Mouse (Mus musculus) left cerebral cortex, postnatal 14 days (tissue): Measurements from ENCODE around the gene Ndufaf4. TPM values are rescaled to one million over a fixed set of nuclear protein-coding genes. Genes with fewer than 3 reads are reported as not detected.
"Not testable (repeated sequence)": the region's sequence is repeated elsewhere in the genome, so short reads cannot be mapped to it uniquely, and the experiment has no call there.

Source experiments
- DNase-seq, 2 experiments: peaks; one replicate each; pipeline ENCODE4 v3.0.0; 2021 to 2022; ENCODE audit warnings: low spot score in 2 of 2, mixed read lengths in 1 of 2
- intact Hi-C: fragments of 180-260 bp; cut with DNase I; formaldehyde crosslinking; loops from one replicate; pipeline ENCODE4 v1.15.1; 2025
- long read RNA-seq, 2 experiments: library from polyadenylated mRNA; stranded (forward); transcript quantifications; one replicate each; pipeline ENCODE4 v2.0.0; 2021
- total RNA-seq, 2 experiments: library from RNA; stranded (reverse); gene quantifications; 2 replicates each; pipeline ENCODE4 v1.2.3; 2021

The Ndufaf4 gene
- total RNA-seq: 10 to 100 TPM; 33.1 to 35.0 TPM
- long read RNA-seq, experiment 1, transcript Ndufaf4-201 (3 exons, 3,632 nt): major isoform, 48 of 59 reads
- long read RNA-seq, experiment 1, transcript Ndufaf4-202 (2 exons, 2,358 nt): minor isoform, 7 of 59 reads
- long read RNA-seq, experiment 1, partial matches to known transcripts: 0 of 59 reads
- long read RNA-seq, experiment 1, other reads (novel, unspliced or antisense): 4 of 59 reads
- long read RNA-seq, experiment 2, transcript Ndufaf4-201 (3 exons, 3,632 nt): major isoform, 41 of 55 reads
- long read RNA-seq, experiment 2, transcript Ndufaf4-202 (2 exons, 2,358 nt): minor isoform, 11 of 55 reads
- long read RNA-seq, experiment 2, partial matches to known transcripts: 0 of 55 reads
- long read RNA-seq, experiment 2, other reads (novel, unspliced or antisense): 3 of 55 reads

DNA sequence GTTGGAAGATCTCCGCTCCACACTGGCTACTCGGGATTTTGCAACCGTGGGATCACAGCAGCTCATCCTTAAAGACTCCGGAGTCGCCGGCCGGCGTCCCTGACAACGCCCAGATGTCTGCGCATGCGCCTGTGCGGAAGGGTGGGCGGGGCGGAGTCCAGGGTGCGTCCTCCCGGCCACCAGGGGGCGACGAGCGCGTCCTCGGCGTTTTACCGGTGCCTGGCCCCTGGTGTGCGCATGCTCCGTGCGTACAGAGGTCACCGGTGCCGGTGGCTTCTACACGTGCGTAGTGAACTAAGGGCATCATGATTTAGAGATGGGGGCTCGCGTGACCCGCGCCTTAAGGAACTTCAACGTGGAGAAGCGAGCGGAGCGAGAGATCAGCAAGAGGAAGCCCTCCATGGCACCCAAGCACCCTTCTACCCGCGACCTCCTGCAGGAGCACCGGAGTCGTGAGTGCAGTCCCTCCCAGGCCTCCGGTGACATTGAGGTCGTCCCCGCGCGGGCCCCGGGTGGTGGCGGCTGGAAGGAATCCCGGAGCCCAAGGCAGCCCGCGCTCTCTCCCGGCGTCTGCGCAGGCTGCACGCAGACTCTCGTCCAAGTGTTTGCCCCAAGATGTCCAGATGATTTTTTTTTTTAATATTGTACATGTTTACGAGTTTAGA is at the start of gene Ndufaf4:
Gene Ndufaf4 (plus strand): TSS at position 233 of the 665 bp plus-strand sequence.
- peak; percentile 98 to 99 for DNase-seq
- intact Hi-C loops: loop anchor here (2.0 to 10.0 kb wide), 2 partner anchors 177 to 403 kb away; partner anchors contain the start of gene Mms22l

DNA sequence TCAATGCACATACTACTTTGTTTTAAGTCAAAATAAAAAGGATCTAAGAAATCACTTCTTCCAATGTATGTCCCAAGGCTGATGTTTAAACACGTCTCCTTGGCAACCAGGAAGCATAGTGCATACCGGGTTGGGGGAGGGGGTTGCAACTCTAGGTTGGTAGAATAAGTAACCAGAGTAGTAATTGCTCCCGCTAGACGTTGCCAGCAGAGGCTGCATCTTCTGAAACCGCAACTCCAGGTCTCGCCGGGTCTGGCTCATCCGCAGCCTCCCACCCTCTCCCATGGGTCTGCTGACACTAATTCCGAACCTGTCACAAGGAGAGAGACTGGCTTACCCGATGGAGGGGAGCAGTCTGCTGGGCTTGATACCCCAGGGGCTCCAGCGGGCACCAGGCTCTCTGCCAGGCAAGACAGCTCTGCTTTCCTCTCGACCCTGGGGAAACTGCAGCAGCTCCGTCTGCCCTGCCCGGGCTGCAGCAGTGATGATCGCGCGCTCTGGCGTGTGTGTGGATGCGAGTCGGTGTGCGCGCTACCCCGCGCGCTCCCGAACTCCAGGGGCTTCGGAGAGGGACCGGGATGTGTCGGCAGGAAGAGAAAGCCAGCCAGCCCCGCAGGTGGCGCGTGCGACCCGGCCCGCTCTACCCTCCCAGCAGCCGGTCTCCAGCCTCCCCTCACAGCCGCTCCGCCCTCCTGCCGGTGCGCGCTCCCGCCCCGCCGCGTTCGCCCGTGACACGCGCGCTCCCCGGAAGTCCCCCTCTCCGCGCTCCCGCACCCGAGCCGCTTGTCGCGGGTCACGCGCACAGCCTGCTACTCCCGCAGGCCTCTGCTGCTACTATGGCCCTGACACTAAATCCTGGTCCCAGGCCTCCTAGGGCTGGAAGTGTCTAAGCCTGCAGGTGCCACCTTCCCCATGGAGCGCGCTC is 47.2 kb upstream of the Ndufaf4 start, which contains the start of gene Klhl32:
Gene Klhl32 (minus strand): TSS at position 724 of the 925 bp plus-strand sequence.
- peak; percentile 78 to 81 for DNase-seq
- intact Hi-C loops: no loop called here

DNA sequence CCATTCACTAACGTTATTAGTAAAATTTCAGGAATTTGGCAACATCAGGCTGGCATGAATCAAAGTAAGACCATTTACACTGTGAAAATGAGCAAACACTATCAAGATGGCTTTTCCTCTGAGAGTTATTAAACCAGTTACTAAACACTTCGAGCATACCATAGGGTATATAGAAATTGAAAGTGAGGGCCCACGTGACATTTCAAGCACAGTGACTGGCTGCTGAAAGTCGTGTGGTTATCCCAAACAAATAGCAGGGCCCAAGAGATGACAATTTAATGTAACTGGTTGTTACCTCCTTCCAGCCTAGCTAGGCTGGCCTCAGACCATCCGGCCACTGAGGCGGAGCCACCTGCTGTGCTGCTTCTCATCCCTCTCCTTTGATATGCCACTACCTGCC is 32.2 kb upstream of the Ndufaf4 start:
- intact Hi-C loops: no loop called here
- DNase-seq: no peak

DNA sequence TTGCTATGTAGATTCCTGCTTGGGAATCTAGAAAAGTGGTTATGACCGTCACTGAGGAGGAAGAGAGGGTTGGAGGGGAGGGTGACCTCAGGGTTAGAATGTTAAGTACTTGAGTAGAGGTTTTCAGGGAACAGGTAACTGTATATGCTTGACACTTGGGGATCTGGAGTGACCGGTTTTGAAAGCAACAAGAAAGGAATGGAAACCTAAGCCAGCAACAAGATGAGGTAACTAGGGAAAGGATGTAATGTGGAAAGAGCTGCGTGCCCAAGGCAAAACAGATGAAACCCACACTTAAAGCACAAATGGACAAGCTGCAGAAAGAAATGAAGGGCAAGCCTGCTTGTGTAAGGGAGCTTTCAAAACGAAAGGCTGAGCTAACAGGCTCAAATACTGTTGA is 28.7 kb upstream of the Ndufaf4 start:
- intact Hi-C loops: no loop called here
- no peak for DNase-seq

DNA sequence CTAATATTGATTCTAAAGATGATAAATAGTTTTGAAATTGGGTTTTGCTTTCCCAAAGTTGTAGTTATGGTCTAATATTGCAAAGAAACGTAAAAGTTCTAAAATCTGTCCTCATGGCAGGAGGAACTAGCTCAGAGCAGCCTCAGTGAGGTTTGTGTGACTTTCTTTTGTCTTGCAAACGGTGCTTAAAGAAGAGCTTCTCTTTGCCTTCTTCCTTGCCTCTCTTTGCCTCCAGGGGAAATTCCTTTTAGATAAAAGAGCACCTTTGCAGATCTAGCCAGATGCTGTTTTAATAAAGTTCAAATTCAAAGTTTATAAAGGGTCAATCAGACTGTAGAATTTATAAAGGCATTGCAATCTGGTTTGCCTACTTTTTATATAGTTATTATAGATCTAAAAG is 8.5 kb upstream of the Ndufaf4 start:
- DNase-seq, intact Hi-C loops: not testable (repeated sequence)

DNA sequence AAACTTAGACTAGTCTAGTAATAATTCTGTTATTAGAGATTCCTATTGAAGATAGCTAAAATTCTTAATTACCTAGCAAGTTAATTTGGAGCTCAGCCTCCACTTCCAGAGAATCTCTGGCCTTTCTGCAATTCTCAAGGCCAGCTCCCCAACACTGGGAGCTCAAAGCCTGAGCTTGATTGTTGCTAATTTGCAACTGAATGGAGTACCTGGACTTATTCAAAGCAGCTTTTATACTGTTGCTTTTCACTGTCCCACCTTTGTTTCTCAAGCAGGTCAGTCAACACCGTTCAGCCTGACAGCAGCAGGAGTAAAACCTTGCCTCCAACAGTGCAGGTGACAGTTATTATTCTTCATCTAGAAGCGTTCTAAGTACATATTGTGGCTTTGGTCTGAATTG is 5.6 kb upstream of the Ndufaf4 start:
- intact Hi-C loops: loop anchor here (10.0 kb wide), 1 partner anchor 397 kb away; the partner anchor contains the start of gene Mms22l
- not testable (repeated sequence) for DNase-seq

DNA sequence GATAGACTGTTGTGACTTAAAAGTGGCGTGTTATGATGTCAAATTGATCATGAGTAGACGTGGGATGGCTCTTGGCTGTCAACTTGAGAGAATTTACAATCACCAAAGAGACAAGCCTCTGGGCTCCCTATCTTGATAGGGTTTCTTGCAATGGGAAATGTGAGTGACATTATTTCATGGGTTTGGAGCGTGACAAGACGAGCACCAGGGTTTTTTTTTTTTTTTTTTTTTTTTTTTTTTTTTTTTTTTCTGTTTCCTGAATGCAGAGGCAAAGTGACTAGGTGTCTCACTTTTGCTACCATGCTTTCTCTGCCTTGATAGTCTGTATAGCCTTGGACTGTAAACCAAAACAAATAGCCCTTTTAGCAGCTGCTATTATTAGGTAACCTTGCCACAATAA is 3.3 kb upstream of the Ndufaf4 start:
- intact Hi-C loops: loop anchor here (10.0 kb wide), 1 partner anchor 400 kb away; the partner anchor contains the start of gene Mms22l
- no peak for DNase-seq

DNA sequence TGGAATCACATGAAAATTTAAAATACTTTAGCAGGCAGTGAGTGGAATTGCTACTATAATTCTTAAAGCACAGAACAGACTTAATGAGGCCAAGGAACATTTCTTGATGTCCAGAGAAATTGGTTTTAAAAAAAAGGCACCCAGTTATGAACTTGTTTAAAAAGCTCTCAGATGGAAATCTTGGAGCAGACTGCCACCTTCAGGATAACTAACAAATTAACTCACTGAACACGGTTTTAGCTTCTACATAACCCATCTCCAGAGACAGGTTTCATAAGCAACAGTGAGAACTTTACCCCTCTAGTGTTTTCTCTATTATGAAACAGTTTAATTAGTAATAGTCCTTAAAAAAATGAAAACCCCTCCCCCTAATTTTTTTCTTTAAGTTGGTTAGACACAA is 1.1 kb upstream of the Ndufaf4 start:
- intact Hi-C loops: loop anchor here (2.0 to 10.0 kb wide), 2 partner anchors 176 to 402 kb away; partner anchors contain the start of gene Mms22l
- DNase-seq: peak; percentile 57 to 74

DNA sequence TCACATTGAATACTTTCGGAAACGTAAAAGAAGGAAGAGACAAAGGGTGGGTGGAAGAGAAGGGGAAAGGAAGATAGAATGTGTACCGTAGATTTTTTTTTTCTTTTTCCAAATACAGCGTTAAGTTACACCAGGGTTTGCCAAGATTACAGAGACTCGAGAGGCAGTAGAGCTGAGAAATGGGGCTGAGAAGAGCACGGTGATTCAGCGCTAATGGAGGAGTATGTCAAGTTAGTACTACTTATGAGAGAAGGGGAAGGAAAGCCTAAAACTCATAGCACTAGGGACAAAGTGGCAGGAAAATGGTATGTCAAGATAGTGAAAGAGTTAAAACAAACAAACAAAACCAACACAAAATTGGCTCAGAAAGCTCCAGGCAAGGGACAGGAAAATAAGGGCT is 532 bp upstream of the Ndufaf4 start:
- DNase-seq: peak in 1 of 2 experiments; percentile 7

DNA sequence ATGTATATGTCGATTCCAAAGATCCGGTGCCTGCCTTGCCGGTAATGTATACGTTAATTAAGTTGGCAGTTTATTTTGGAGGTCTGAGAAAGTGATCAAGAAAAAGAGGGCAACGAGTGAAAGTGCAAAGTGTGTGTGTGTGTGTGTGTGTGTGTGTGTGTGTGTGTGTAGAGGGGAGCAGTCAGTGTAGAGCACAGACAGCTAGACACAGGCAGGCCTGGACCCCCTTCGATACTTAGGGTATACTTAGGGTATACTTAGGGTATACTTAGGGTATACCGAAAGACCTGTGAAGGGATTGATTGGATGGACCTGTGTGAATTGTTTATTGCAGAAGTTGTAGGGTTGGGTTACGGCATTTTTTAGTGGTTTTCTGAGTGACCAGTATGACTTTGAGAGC is 753 bp downstream of the Ndufaf4 start:
- DNase-seq: peak in 1 of 2 experiments; percentile 18
- intact Hi-C loops: loop anchor here (10.0 kb wide), 1 partner anchor 404 kb away; the partner anchor contains the start of gene Mms22l

More for the DNA sequence above, 532 bp upstream of the Ndufaf4 start:
- intact Hi-C loops: loop anchor here (2.0 to 10.0 kb wide), 2 partner anchors 177 to 403 kb away; partner anchors contain the start of gene Mms22l

DNA sequence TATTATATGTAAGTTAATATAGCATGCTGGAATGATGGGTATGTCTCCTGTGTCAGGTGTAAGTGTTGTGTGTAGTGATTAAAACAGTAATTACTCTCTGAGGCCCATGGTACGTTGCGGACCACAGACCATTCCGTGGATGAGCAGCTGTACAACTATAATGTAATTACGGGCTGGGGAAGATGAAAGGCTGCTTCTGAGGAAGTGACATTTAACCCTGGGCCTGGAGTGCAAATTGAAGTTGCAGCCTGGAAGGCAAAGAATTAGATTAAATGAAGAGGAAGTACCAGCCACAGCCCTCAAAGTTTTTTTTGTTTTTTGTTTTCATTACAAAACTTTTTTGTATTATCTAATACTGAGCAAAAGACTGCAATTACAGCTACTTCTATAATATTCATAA is 1.3 kb downstream of the Ndufaf4 start:
- DNase-seq: no peak
- intact Hi-C loops: loop anchor here (10.0 kb wide), 1 partner anchor 404 kb away; the partner anchor contains the start of gene Mms22l

DNA sequence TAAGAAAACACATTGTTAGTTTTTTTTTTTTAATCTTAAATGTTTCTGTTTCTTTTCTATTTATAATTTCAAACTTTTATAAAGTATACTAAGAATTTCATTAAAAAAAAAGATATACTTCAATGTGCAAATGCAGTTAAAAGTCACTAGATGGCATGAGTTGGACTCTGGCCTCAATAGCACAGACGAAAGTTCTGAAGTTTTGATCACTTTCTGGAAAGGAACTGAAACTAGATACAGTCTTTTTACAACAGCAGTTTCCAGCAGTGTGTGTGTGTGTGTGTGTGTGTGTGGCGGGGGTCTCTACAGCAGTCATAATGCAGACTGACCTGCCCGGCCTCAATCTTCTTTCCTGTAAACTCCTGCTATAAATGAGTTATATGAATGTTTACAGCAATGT is 9.9 kb downstream of the Ndufaf4 start:
- peak in 1 of 2 experiments; percentile 17 for DNase-seq
- intact Hi-C loops: loop anchor here (5.0 kb wide), 2 partner anchors 270 to 1635 kb away; no protein-coding TSS in a partner anchor

DNA sequence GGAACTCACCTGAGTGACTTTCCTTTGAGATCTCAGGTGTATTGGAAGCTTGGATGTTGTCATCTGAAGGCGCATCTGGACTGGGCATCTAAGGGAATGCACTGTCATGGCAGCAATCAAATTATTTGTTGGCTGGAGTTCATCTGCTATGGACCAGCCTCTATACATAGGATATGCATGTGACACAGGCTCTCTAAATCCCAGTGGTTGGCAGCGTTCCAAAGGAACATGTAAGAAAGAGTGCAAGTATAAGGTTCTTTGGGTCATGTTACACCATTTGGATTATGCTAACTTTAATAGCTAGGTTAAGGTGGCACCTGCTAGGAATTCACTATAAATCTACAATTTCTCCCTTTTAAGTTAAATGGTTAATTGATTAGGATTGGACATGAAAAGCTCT is 17.7 kb downstream of the Ndufaf4 start:
- intact Hi-C loops: no loop called here
- no peak for DNase-seq

DNA sequence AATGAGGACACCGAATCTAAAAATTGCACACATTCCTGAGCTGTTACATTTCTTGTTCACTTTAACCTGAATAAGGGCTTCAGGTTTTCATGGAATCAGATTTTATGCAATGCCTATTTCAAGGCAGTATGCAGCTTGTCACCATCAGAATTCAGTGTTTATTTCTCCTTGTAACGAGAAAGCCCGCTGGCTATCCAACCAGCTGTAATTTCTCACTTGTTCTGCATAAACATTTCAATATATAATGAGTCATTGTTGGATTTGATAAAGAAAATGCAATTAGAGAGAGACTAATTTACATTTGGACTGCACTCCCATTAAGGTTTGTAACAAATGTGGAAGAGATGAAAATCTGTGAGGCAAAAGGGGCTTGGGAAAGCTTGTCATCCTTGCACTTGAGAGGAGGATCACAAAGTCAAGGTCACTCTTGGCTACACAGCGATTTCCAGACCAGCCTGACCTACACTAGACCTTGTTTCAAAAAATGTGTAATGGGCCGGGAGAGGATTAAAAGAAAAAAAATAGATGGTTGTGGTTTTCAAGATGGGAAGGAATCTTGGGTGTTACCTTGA is 22.2 kb downstream of the Ndufaf4 start:
- intact Hi-C loops: no loop called here
- DNase-seq: no peak

DNA sequence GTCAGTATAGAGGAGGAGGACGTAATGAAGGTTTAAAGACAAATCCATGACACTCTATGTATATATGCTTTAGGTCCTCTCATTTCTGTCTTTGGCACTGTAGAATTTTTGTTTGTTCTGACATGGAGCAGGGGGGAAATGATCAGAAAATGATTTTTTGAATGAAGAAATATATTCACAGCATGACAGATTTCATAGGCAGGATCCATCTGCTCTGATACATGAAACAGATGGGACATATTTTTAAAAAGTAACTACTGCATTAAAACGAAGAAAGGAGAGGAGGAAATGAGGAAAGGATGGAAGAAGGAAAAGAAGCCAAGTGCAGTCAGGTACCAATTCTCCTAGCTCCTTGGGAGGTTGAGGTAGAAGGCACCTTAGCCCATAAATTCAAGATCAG is 26.8 kb downstream of the Ndufaf4 start:
- DNase-seq: no peak
- intact Hi-C loops: no loop called here

DNA sequence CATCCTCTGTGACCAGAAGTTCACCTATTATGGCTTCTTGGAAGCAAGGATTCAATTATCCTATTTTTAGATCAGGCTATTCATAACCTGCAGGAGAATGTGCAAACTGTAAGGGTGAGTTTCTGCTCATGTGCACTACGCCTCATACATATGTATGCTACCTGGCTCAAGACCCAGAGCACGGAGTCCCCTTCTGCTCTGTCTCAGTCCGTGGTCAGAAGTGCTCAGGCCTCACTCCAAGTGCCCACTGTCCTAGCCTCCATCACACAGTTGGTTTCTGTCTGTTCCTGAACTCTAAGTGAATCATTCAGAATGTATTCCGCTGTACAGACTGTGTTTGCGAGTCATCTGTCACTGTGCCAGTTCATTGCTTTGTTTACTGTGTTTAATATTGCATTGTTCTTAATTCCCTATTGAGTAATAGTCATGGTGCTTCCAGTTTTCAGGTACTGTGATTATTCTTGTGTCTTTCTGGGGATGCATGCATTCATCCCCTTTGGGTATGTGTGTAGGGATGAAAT is 30.4 kb downstream of the Ndufaf4 start:
- intact Hi-C loops: no loop called here
- DNase-seq: no peak

DNA sequence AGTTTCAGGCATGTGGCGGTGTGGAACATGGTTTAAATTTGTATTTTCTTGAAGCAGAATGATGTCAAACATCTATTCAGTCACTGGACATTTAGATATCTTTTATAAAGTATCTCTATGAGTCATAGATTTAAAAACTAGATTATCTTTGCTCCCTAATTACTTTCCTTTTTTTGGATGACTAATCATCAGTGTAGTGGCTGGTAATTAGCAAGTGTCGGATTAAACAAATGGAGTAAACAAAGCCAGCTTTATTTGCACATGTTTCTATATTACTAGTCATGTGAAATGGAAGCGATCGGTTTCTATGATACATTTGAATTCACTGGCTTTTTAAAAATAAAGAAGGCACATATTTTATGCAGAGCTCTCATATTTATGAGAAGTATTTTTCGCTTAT is 31.0 kb downstream of the Ndufaf4 start:
- DNase-seq: no peak
- intact Hi-C loops: no loop called here

DNA sequence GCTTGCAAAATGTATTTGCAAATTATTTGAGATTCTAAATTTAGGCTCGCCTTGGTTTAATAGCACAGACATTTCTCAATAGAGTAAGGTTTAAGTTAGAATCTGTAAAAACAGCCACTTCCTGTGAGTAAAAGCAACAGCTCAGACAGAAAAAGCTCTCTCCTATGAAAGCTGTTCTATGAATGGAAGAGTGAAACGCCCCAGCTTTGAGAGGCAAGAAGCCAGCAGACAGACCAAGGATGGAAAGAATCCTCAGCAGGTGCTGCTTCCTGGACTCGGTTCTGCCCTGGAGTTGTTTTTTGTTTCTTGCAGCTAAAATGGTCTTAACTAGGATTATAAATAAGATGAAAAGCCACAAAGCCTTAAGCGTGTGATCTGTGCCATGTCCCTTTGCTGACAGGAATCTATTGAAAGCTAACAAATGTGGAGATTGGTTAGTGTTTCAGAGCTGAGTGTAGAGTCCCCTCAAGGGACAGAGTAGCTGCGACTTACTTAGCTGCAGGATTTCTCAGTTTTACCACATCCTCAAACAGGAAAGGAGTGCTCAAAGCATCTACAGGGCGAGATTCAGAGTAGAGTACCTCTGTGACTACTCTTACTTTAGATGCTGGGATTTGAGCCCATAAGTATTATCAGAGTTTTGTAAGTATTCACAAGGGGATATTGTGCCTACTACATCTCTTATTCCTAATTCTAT is 45.0 kb downstream of the Ndufaf4 start:
- peak; percentile 24 to 34 for DNase-seq
- intact Hi-C loops: no loop called here
